Mouse (Mus musculus): Measurements from ENCODE around the gene Lrrc74b. TPM values are rescaled to one million over a fixed set of nuclear protein-coding genes. Genes with fewer than 3 reads are reported as not detected.

The Lrrc74b gene
- total RNA-seq, 1 experiment = 0.09 TPM

GRCm38 (mm10) chr16:17575870-17576824, 15.1 kb upstream of the Lrrc74b start:
- no peak for TF ChIP-seq HCFC1 (IDR thresholded peaks at IDR 0.05; ENCODE audit: borderline replicate concordance, insufficient read depth, low read length)
- no peak for TF ChIP-seq CHD2 (IDR thresholded peaks at IDR 0.05; ENCODE audit: low read depth, low read length)
- DNase-seq (ENCODE audit: low read depth, low spot score) = no peak
- Histone ChIP-seq H3K4me3 (ENCODE audit: insufficient read depth in 1 of 2, low read depth in 1 of 2, low read length in 2 of 2, poor library complexity in 1 of 2, severe bottlenecking in 1 of 2) (peak overlapping the region; percentile 74 to 75), H3K9me3 (ENCODE audit: control insufficient read depth, insufficient read depth, low read depth, low read length) (no peaks in the 10 kb centered on the region), H3K36me3 (ENCODE audit: control insufficient read depth, insufficient read depth, low read length, poor library complexity, severe bottlenecking) (no peaks in the 10 kb centered on the region), H3K27ac (ENCODE audit: insufficient read depth, low read depth, low read length, poor library complexity, severe bottlenecking) (no peak overlapping the region), H3K4me1 (ENCODE audit: control insufficient read depth in 2 of 2, insufficient read depth in 2 of 2, low read length in 2 of 2, poor library complexity in 1 of 2) (peaks cover 0 to 6% of the 10 kb centered on the region in 2 experiments; a peak in 1 of 4 replicates), H3K9ac (ENCODE audit: insufficient read depth, low read depth, low read length, poor library complexity, severe bottlenecking) (peak overlapping the region; percentile 66)
- in situ Hi-C loops (cut with MboI; ENCODE audit: low sequenced_read_pairs in 2 of 2, unreplicated experiment in 2 of 2) = no loop called here

GRCm38 (mm10) chr16:17566186-17566585, 5.1 kb upstream of the Lrrc74b start:
- Histone ChIP-seq H3K4me3 (ENCODE audit: insufficient read depth in 1 of 2, low read depth in 1 of 2, low read length in 2 of 2, poor library complexity in 1 of 2, severe bottlenecking in 1 of 2) (no peak overlapping the region), H3K9ac (ENCODE audit: insufficient read depth, low read depth, low read length, poor library complexity, severe bottlenecking) (no peak overlapping the region), H3K36me3 (ENCODE audit: control insufficient read depth, insufficient read depth, low read length, poor library complexity, severe bottlenecking) (no peaks in the 10 kb centered on the region), H3K4me1 (ENCODE audit: control insufficient read depth in 2 of 2, insufficient read depth in 2 of 2, low read length in 2 of 2, poor library complexity in 1 of 2) (peaks cover 0 to 5% of the 10 kb centered on the region in 2 experiments; a peak in 2 of 4 replicates), H3K9me3 (ENCODE audit: control insufficient read depth, insufficient read depth, low read depth, low read length) (no peaks in the 10 kb centered on the region), H3K27ac (ENCODE audit: insufficient read depth, low read depth, low read length, poor library complexity, severe bottlenecking) (no peak overlapping the region)
- TF ChIP-seq CHD2 (IDR thresholded peaks at IDR 0.05; ENCODE audit: low read depth, low read length) = no peak
- no peak for DNase-seq (ENCODE audit: low read depth, low spot score)
- in situ Hi-C loops (cut with MboI; ENCODE audit: low sequenced_read_pairs in 2 of 2, unreplicated experiment in 2 of 2) = no loop called here

- no peaks in the 10 kb centered on the region for H3K9me3 ChIP-seq (ENCODE audit: control insufficient read depth, insufficient read depth, low read depth, low read length)
- no peak for DNase-seq (ENCODE audit: low read depth, low spot score)
- TF ChIP-seq MAFK (IDR thresholded peaks at IDR 0.05; ENCODE audit: insufficient read depth, low read depth, low read length) = no peak
- TF ChIP-seq CHD2 (IDR thresholded peaks at IDR 0.05; ENCODE audit: low read depth, low read length) = no peak
- TF ChIP-seq HCFC1 (IDR thresholded peaks at IDR 0.05; ENCODE audit: borderline replicate concordance, insufficient read depth, low read length) = no peak
- no peak for TF ChIP-seq ZC3H11A (IDR thresholded peaks at IDR 0.05; ENCODE audit: borderline replicate concordance, low read depth, low read length)
- TF ChIP-seq ZNF384 (IDR thresholded peaks at IDR 0.05; ENCODE audit: low read depth, low read length) = no peak
- no peak overlapping the region for H3K9ac ChIP-seq (ENCODE audit: insufficient read depth, low read depth, low read length, poor library complexity, severe bottlenecking)
- no peak overlapping the region for H3K4me3 ChIP-seq (ENCODE audit: insufficient read depth in 1 of 2, low read depth in 1 of 2, low read length in 2 of 2, poor library complexity in 1 of 2, severe bottlenecking in 1 of 2)
- in situ Hi-C loops (cut with MboI; ENCODE audit: low sequenced_read_pairs in 2 of 2, unreplicated experiment in 2 of 2) = no loop called here
- H3K27ac ChIP-seq (ENCODE audit: insufficient read depth, low read depth, low read length, poor library complexity, severe bottlenecking) = no peak overlapping the region
- peaks cover 2 to 12% of the 10 kb centered on the region in 2 experiments; a peak in 3 of 4 replicates for H3K4me1 ChIP-seq (ENCODE audit: control insufficient read depth in 2 of 2, insufficient read depth in 2 of 2, low read length in 2 of 2, poor library complexity in 1 of 2)
- no peaks in the 10 kb centered on the region for H3K36me3 ChIP-seq (ENCODE audit: control insufficient read depth, insufficient read depth, low read length, poor library complexity, severe bottlenecking)
These were observed 3.7 kb upstream of the Lrrc74b start for GRCm38 (mm10) chr16:17564771-17565170.

- no peak overlapping the region for H3K4me3 ChIP-seq (ENCODE audit: insufficient read depth in 1 of 2, low read depth in 1 of 2, low read length in 2 of 2, poor library complexity in 1 of 2, severe bottlenecking in 1 of 2)
- no peak for DNase-seq (ENCODE audit: low read depth, low spot score)
- TF ChIP-seq ZNF384 (IDR thresholded peaks at IDR 0.05; ENCODE audit: low read depth, low read length) = no peak
- TF ChIP-seq MAFK (IDR thresholded peaks at IDR 0.05; ENCODE audit: insufficient read depth, low read depth, low read length) = no peak
- TF ChIP-seq ZC3H11A (IDR thresholded peaks at IDR 0.05; ENCODE audit: borderline replicate concordance, low read depth, low read length) = no peak
- no peak for TF ChIP-seq CHD2 (IDR thresholded peaks at IDR 0.05; ENCODE audit: low read depth, low read length)
- in situ Hi-C loops (cut with MboI; ENCODE audit: low sequenced_read_pairs in 2 of 2, unreplicated experiment in 2 of 2) = no loop called here
- H3K27ac ChIP-seq (ENCODE audit: insufficient read depth, low read depth, low read length, poor library complexity, severe bottlenecking) = no peak overlapping the region
- H3K9me3 ChIP-seq (ENCODE audit: control insufficient read depth, insufficient read depth, low read depth, low read length) = no peaks in the 10 kb centered on the region
- no peaks in the 10 kb centered on the region for H3K36me3 ChIP-seq (ENCODE audit: control insufficient read depth, insufficient read depth, low read length, poor library complexity, severe bottlenecking)
- no peak overlapping the region for H3K9ac ChIP-seq (ENCODE audit: insufficient read depth, low read depth, low read length, poor library complexity, severe bottlenecking)
- peaks cover 2 to 15% of the 10 kb centered on the region in 2 experiments; a peak in 3 of 4 replicates for H3K4me1 ChIP-seq (ENCODE audit: control insufficient read depth in 2 of 2, insufficient read depth in 2 of 2, low read length in 2 of 2, poor library complexity in 1 of 2)
These were observed 3.2 kb upstream of the Lrrc74b start for GRCm38 (mm10) chr16:17564221-17564620.

GRCm38 (mm10) chr16:17563580-17563979, 2.5 kb upstream of the Lrrc74b start:
- Histone ChIP-seq H3K36me3 (ENCODE audit: control insufficient read depth, insufficient read depth, low read length, poor library complexity, severe bottlenecking) (no peaks in the 10 kb centered on the region), H3K4me1 (ENCODE audit: control insufficient read depth in 2 of 2, insufficient read depth in 2 of 2, low read length in 2 of 2, poor library complexity in 1 of 2) (peaks cover 2 to 18% of the 10 kb centered on the region in 2 experiments; a peak in 3 of 4 replicates), H3K9me3 (ENCODE audit: control insufficient read depth, insufficient read depth, low read depth, low read length) (no peaks in the 10 kb centered on the region), H3K4me3 (ENCODE audit: insufficient read depth in 1 of 2, low read depth in 1 of 2, low read length in 2 of 2, poor library complexity in 1 of 2, severe bottlenecking in 1 of 2) (no peak overlapping the region), H3K9ac (ENCODE audit: insufficient read depth, low read depth, low read length, poor library complexity, severe bottlenecking) (no peak overlapping the region), H3K27ac (ENCODE audit: insufficient read depth, low read depth, low read length, poor library complexity, severe bottlenecking) (no peak overlapping the region)
- in situ Hi-C loops (cut with MboI; ENCODE audit: low sequenced_read_pairs in 2 of 2, unreplicated experiment in 2 of 2) = no loop called here
- no peak for TF ChIP-seq CHD2 (IDR thresholded peaks at IDR 0.05; ENCODE audit: low read depth, low read length)
- TF ChIP-seq ZNF384 (IDR thresholded peaks at IDR 0.05; ENCODE audit: low read depth, low read length) = no peak
- no peak for TF ChIP-seq MAFK (IDR thresholded peaks at IDR 0.05; ENCODE audit: insufficient read depth, low read depth, low read length)
- no peak for TF ChIP-seq HCFC1 (IDR thresholded peaks at IDR 0.05; ENCODE audit: borderline replicate concordance, insufficient read depth, low read length)
- TF ChIP-seq ZC3H11A (IDR thresholded peaks at IDR 0.05; ENCODE audit: borderline replicate concordance, low read depth, low read length) = no peak
- no peak for DNase-seq (ENCODE audit: low read depth, low spot score)
